Mouse (Mus musculus) ES-E14 (cell line): ENCODE results near the gene Gpa33.

ENCODE experiments used
- CHD2 ChIP-seq: IDR thresholded peaks from 2 replicates; pipeline ENCODE4 v1.6.1; 2014; ENCODE audit warnings: mild to moderate bottlenecking, low read depth, low read length, inconsistent platforms
- HCFC1 ChIP-seq: IDR thresholded peaks from 2 replicates; pipeline ENCODE4 v1.6.1; 2012; ENCODE audit warnings: low read length, inconsistent platforms, borderline replicate concordance; ENCODE audit not compliant: insufficient read depth
- MAFK ChIP-seq: IDR thresholded peaks from 2 replicates; pipeline ENCODE4 v1.6.1; 2014; ENCODE audit warnings: mild to moderate bottlenecking, low read depth, low read length, inconsistent platforms; ENCODE audit not compliant: insufficient read depth
- ZC3H11A ChIP-seq: IDR thresholded peaks from 2 replicates; pipeline ENCODE4 v1.6.1; 2012; ENCODE audit warnings: low read depth, mild to moderate bottlenecking, inconsistent platforms, low read length, borderline replicate concordance
- ZNF384 ChIP-seq: IDR thresholded peaks from 2 replicates; pipeline ENCODE4 v1.6.1; 2012; ENCODE audit warnings: low read depth, low read length, inconsistent platforms

GRCm38 (mm10) chr1:166142369-166142768 is 12.3 kb downstream of the Gpa33 start:
- no peak for TF ChIP-seq CHD2
- TF ChIP-seq ZC3H11A = no peak
- no peak for TF ChIP-seq ZNF384
- TF ChIP-seq MAFK = no peak
- TF ChIP-seq HCFC1 = no peak
